Mouse (Mus musculus): ENCODE data around the gene Thbs1.

- TF ChIP-seq CTCF (IDR thresholded peaks at IDR 0.05; ENCODE audit: extremely low read depth, insufficient read length, insufficient replicate concordance, low read depth, low read length) (no peak), POLR2A (IDR thresholded peaks at IDR 0.05; ENCODE audit: low read depth, low read length) (no peak)
Observed at GRCm38 (mm10) chr2:118079131-118079530, 32.5 kb upstream of the Thbs1 start.
